ENCODE assay signal across 8 mouse cellular contexts in the genomic region with DNA sequence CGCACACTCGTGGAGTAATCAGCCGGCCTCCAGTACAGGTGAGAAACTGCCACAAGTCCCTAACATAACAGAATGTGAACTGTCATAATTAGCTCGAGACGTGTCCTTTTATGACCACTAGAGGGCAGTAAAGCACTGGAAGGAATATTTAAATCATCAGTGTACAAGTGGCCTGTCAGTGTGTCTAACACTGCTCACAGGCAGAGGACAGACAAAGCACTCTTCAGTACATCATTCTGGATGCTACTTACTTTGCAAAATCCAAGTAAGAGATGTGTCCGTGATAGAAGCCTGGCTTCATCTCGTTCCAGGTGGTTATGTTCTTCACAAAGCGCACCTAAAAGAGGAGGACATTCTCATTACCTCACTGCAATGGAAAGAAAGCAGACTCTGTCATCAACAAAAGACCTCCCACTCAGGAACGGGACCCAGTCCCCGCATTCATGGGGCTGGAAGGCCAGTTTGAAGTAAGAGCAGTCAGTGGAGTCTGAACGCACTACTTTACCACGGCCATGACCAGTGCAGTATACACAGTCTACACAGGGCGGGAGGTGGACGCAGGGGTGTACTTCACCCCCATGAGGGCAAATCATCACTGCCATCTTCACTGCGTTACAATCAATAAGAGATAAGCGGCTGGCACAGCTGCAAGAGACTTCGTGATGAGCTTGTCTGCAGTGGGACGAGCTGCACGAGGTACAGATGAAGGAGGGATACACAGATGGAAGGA.
DNase-seq lines count a peak whose midpoint lies in the region; ATAC-seq and TF ChIP-seq lines count a peak whose summit lies in the region.

No protein-coding gene starts in this region.

- 60% methylated on average over 19 of the region's 19 CpGs for WGBS in heart, adult 2 months
- 54% methylated on average over 19 of the region's 19 CpGs for WGBS in liver, embryonic 15.5 days (ENCODE audit: insufficient replicate concordance)
- 60% methylated on average over 19 of the region's 19 CpGs for WGBS in neural tube, embryonic 14.5 days

- peaks cover 7 to 76% of the 10 kb centered on the region in 2 experiments for H3K36me3 ChIP-seq in CH12.LX (replicated peaks in 1 of 2; ENCODE audit: control insufficient read depth in 1 of 2, insufficient read depth in 1 of 2, low read length in 1 of 2)
- H3K36me3 ChIP-seq in heart, adult 2 months (ENCODE audit: control insufficient read depth, insufficient read depth, low read length) = no peaks in the 10 kb centered on the region
- H3K36me3 ChIP-seq in liver, embryonic 15.5 days (replicated peaks) = no peaks in the 10 kb centered on the region
- peaks cover 8% of the 10 kb centered on the region; the same call in 1 of the 2 replicates for H3K36me3 ChIP-seq in neural tube, embryonic 14.5 days (ENCODE audit: control insufficient read depth, insufficient read depth, low read length)

- no peaks in the 10 kb centered on the region for H3K9me3 ChIP-seq in CH12.LX (replicated peaks; ENCODE audit: low read length)
- H3K9me3 ChIP-seq in liver, embryonic 15.5 days (replicated peaks) = no peaks in the 10 kb centered on the region
- no peaks in the 10 kb centered on the region for H3K9me3 ChIP-seq in neural tube, embryonic 14.5 days (ENCODE audit: control insufficient read depth, low read length)

- dilution Hi-C loops in CH12.LX (cut with MboI; ENCODE audit: extremely low pct_ligation_motif_present, extremely low pct_unique_long_range_greater_than_20kb, low sequenced_read_pairs) = no loop called here

- no peak overlapping the region for H3K9ac ChIP-seq in CH12.LX (ENCODE audit: insufficient read depth, low read depth)
- no peak overlapping the region for H3K9ac ChIP-seq in heart, adult 2 months (ENCODE audit: low read depth, low read length)
- no peak overlapping the region for H3K9ac ChIP-seq in liver, embryonic 15.5 days
- H3K9ac ChIP-seq in neural tube, embryonic 14.5 days (replicated peaks; ENCODE audit: low read depth, low read length) = 0 out of 2 replicates have a peak overlapping the region, but pooled peaks have one; percentile 2

- H3K4me3 ChIP-seq in CH12.LX (replicated peaks in 1 of 3; ENCODE audit: low read depth in 2 of 3, low read length in 2 of 3, poor library complexity in 1 of 3) = no peak overlapping the region
- H3K4me3 ChIP-seq in heart, adult 2 months = no peak overlapping the region
- no peak overlapping the region for H3K4me3 ChIP-seq in liver, embryonic 15.5 days (replicated peaks)
- H3K4me3 ChIP-seq in neural tube, embryonic 14.5 days (ENCODE audit: low read depth, low read length) = no peak overlapping the region

- DNase-seq in A20 (ENCODE audit: low read depth, low spot score) = peak; percentile 74
- peak; percentile 91 for DNase-seq in CH12.LX (ENCODE audit: extremely low read depth)
- DNase-seq in cerebellum, adult 9-10 months = peak; percentile 85
- peak in 1 of 2 experiments; percentile 14 for DNase-seq in heart, adult 2 months
- DNase-seq in kidney, adult 18-20 months = peak; percentile 28
- DNase-seq in urinary bladder, postnatal 4 days (ENCODE audit: low spot score in 2 of 2) = no peak

- in situ Hi-C loops in CH12.LX (cut with MboI; ENCODE audit: low pct_ligation_motif_present, low pct_unique_long_range_greater_than_20kb, low sequenced_read_pairs) = no loop called here

- no peaks in the 10 kb centered on the region for H3K79me2 ChIP-seq in CH12.LX (replicated peaks; ENCODE audit: control insufficient read depth, extremely low read depth, insufficient read depth, poor library complexity, severe bottlenecking)
- no peaks in the 10 kb centered on the region for H3K79me2 ChIP-seq in heart, adult 2 months (replicated peaks; ENCODE audit: control insufficient read depth, insufficient read depth, low read length)

- H3K4me1 ChIP-seq in CH12.LX (ENCODE audit: control insufficient read depth in 1 of 2, insufficient read depth in 2 of 2) = peaks cover 0 to 9% of the 10 kb centered on the region in 2 experiments; a peak in 2 of 4 replicates
- H3K4me1 ChIP-seq in heart, adult 2 months (ENCODE audit: control insufficient read depth, insufficient read depth, low read length) = no peaks in the 10 kb centered on the region; the same call in 1 of the 2 replicates
- H3K4me1 ChIP-seq in liver, embryonic 15.5 days (replicated peaks) = peaks cover under 1% of the 10 kb centered on the region; the same call in 1 of the 2 replicates
- peaks cover 8% of the 10 kb centered on the region; the same call in 1 of the 2 replicates for H3K4me1 ChIP-seq in neural tube, embryonic 14.5 days (ENCODE audit: control insufficient read depth, insufficient read depth, low read length)

- no peak overlapping the region for H3K27ac ChIP-seq in CH12.LX (ENCODE audit: insufficient read depth, low read depth)
- no peak overlapping the region for H3K27ac ChIP-seq in heart, adult 2 months
- H3K27ac ChIP-seq in liver, embryonic 15.5 days (replicated peaks) = no peak overlapping the region
- 0 out of 2 replicates have a peak overlapping the region, but pooled peaks have one; percentile 53 for H3K27ac ChIP-seq in neural tube, embryonic 14.5 days (ENCODE audit: low read depth, low read length)

- H3K27me3 ChIP-seq in CH12.LX (replicated peaks) = no peaks in the 10 kb centered on the region
- H3K27me3 ChIP-seq in heart, adult 2 months (ENCODE audit: control insufficient read depth, insufficient read depth, low read length) = no peaks in the 10 kb centered on the region
- H3K27me3 ChIP-seq in liver, embryonic 15.5 days = no peaks in the 10 kb centered on the region
- H3K27me3 ChIP-seq in neural tube, embryonic 14.5 days (ENCODE audit: control insufficient read depth, insufficient read depth, low read length) = no peaks in the 10 kb centered on the region

- peak; percentile 69 for ATAC-seq in liver, embryonic 15.5 days (ENCODE audit: insufficient read depth)
- ATAC-seq in neural tube, embryonic 14.5 days (ENCODE audit: low read depth) = peak; percentile 89

- intact Hi-C loops in heart, adult 2 months (cut with DNase I) = loop anchor here (1.0 kb wide), 2 partner anchors 163 to 269 kb away; no protein-coding TSS in a partner anchor

- peak; percentile 99 to 100 for TF ChIP-seq CTCF in CH12.LX (conservative IDR thresholded peaks at IDR 0.05 in 1 of 2, IDR thresholded peaks at IDR 0.05 in 1 of 2; ENCODE audit: low read depth in 2 of 2, low read length in 2 of 2)
- peak; percentile 96 for TF ChIP-seq CTCF in heart, adult 2 months (IDR thresholded peaks at IDR 0.05)

- no peak; the same call in none of the 2 replicates for TF ChIP-seq RAD21 in CH12.LX (IDR thresholded peaks at IDR 0.05; ENCODE audit: low read depth, low read length)

- H3K4me2 ChIP-seq in CH12.LX (ENCODE audit: insufficient read depth, low read depth, poor library complexity, severe bottlenecking) = no peak overlapping the region
- no peak overlapping the region for H3K4me2 ChIP-seq in liver, embryonic 15.5 days
- no peak overlapping the region for H3K4me2 ChIP-seq in neural tube, embryonic 14.5 days (ENCODE audit: low read depth, low read length)

- TF ChIP-seq POLR2A in CH12.LX (IDR thresholded peaks at IDR 0.05; ENCODE audit: low read depth, low read length) = no peak
- TF ChIP-seq POLR2A in heart, adult 2 months (IDR thresholded peaks at IDR 0.05; ENCODE audit: insufficient read depth, low read depth, low read length) = no peak

- TF ChIP-seq EP300 in CH12.LX (IDR thresholded peaks at IDR 0.05; ENCODE audit: low read length) = no peak
- TF ChIP-seq EP300 in heart, adult 2 months (IDR thresholded peaks at IDR 0.05; ENCODE audit: insufficient read depth, low read depth, low read length) = no peak

TF ChIP-seq in CH12.LX, 34 proteins besides CTCF, POLR2A, EP300 and RAD21 (continues in another document):
- TF ChIP-seq PAX5 (IDR thresholded peaks at IDR 0.05; ENCODE audit: low read length) (no peak), CHD2 (IDR thresholded peaks at IDR 0.05; ENCODE audit: low read length) (no peak), E2F4 (IDR thresholded peaks at IDR 0.05; ENCODE audit: insufficient replicate concordance, low read depth, low read length) (no peak), MYC (IDR thresholded peaks at IDR 0.05; ENCODE audit: low read depth, low read length) (peak; percentile 87), BHLHE40 (IDR thresholded peaks at IDR 0.05; ENCODE audit: low read depth, low read length) (no peak), MXI1 (IDR thresholded peaks at IDR 0.05; ENCODE audit: low read depth, low read length) (no peak), IRF4 (IDR thresholded peaks at IDR 0.05; ENCODE audit: low read depth, low read length) (0 out of 2 replicates have a peak, but pooled peaks have one; percentile 20), SIN3A (IDR thresholded peaks at IDR 0.05; ENCODE audit: low read length) (no peak), RCOR1 (conservative IDR thresholded peaks at IDR 0.05; ENCODE audit: low read depth, low read length) (no peak), USF2 (conservative IDR thresholded peaks at IDR 0.05; ENCODE audit: low read depth, low read length) (no peak), TBP (conservative IDR thresholded peaks at IDR 0.05; ENCODE audit: low read depth, low read length) (no peak), ETS1 (conservative IDR thresholded peaks at IDR 0.05; ENCODE audit: low read depth, low read length) (no peak), ZNF384 (IDR thresholded peaks at IDR 0.05; ENCODE audit: low read depth, low read length) (no peak), POLR2AphosphoS2 (IDR thresholded peaks at IDR 0.05; ENCODE audit: low read depth, low read length) (no peak), MAZ (IDR thresholded peaks at IDR 0.05; ENCODE audit: low read depth, low read length) (no peak), CHD1 (IDR thresholded peaks at IDR 0.05; ENCODE audit: low read depth, low read length) (no peak), MEF2A (IDR thresholded peaks at IDR 0.05; ENCODE audit: borderline replicate concordance, low read depth, low read length) (no peak), ELF1 (IDR thresholded peaks at IDR 0.05; ENCODE audit: low read depth, low read length) (no peak), HCFC1 (IDR thresholded peaks at IDR 0.05; ENCODE audit: low read depth, low read length) (no peak), NRF1 (IDR thresholded peaks at IDR 0.05; ENCODE audit: low read depth, low read length) (no peak), JUND (conservative IDR thresholded peaks at IDR 0.05; ENCODE audit: low read depth, low read length) (no peak; the same call in 1 of the 2 replicates), TCF12 (IDR thresholded peaks at IDR 0.05; ENCODE audit: low read depth, low read length) (no peak), UBTF (IDR thresholded peaks at IDR 0.05; ENCODE audit: low read depth, low read length) (no peak), JUN (IDR thresholded peaks at IDR 0.05; ENCODE audit: insufficient read depth, low read depth, low read length) (no peak), NELFE (IDR thresholded peaks at IDR 0.05; ENCODE audit: low read depth, low read length) (0 out of 2 replicates have a peak, but pooled peaks have one; percentile 9), GABPA (IDR thresholded peaks at IDR 0.05; ENCODE audit: insufficient replicate concordance, low read depth, low read length) (no peak), SMC3 (IDR thresholded peaks at IDR 0.05; ENCODE audit: low read depth, low read length) (peak; percentile 97)

Comparison
In these comparisons a context has a peak if more than half of its experiments do, and no peak if none do; other contexts are left out.
1. DNase-seq: peak in A20 (single experiment), CH12.LX (single experiment), cerebellum, adult 9-10 months (single experiment) and kidney, adult 18-20 months (single experiment); none in urinary bladder, postnatal 4 days (0 of 2).